Mouse (Mus musculus) lung, embryonic 14.5 days (tissue): ENCODE measurements around the gene Traf5. TPM values are rescaled to one million over a fixed set of nuclear protein-coding genes. Genes with fewer than 3 reads are reported as not detected.

Experiments
- ATAC-seq: fragments of 200-750 bp; cut with Nextera tagmentation; 2 replicates; pipeline ENCODE4 v1.8.0; 2017; ENCODE audit warnings: mild to moderate bottlenecking, moderate TSS enrichment, moderate library complexity; ENCODE audit not compliant: insufficient read depth
- DNase-seq: peaks from one replicate; pipeline ENCODE4 v3.0.0-alpha.2; 2015
- H3K27ac ChIP-seq: fragments of 300-500 bp; sonication (generic); 2 replicates; pipeline ENCODE4 v1.5.1; 2014; ENCODE audit warnings: low read depth, mild to moderate bottlenecking, moderate library complexity
- H3K27me3 ChIP-seq: fragments of 300-500 bp; sonication (generic); 2 replicates; pipeline ENCODE4 v1.6.1; 2014; ENCODE audit warnings: low read length, control low read depth; ENCODE audit not compliant: insufficient read depth
- H3K36me3 ChIP-seq: fragments of 300-500 bp; sonication (generic); 2 replicates; pipeline ENCODE4 v1.6.1; 2014; ENCODE audit warnings: control low read depth; ENCODE audit not compliant: insufficient read depth
- H3K4me1 ChIP-seq: fragments of 300-500 bp; sonication (generic); 2 replicates; pipeline ENCODE4 v1.6.1; 2014; ENCODE audit warnings: antibody characterized with exemption, control low read depth; ENCODE audit not compliant: insufficient read depth
- H3K4me2 ChIP-seq: fragments of 300-500 bp; sonication (generic); 2 replicates; pipeline ENCODE4 v1.6.1; 2014; ENCODE audit warnings: mild to moderate bottlenecking
- H3K4me3 ChIP-seq: fragments of 300-500 bp; sonication (generic); 2 replicates; pipeline ENCODE4 v1.5.1; 2014; ENCODE audit warnings: low read depth, low read length
- H3K9ac ChIP-seq: fragments of 300-500 bp; sonication (generic); 2 replicates; pipeline ENCODE4 v1.6.1; 2014
- H3K9me3 ChIP-seq: fragments of 300-500 bp; sonication (generic); 2 replicates; pipeline ENCODE4 v1.6.1; 2016; ENCODE audit warnings: low read depth, low read length, control low read depth
- CTCF ChIP-seq: IDR thresholded peaks from 2 replicates; pipeline ENCODE4 v1.5.1; 2016; ENCODE audit warnings: antibody characterized with exemption, low read depth
- WGBS: fragments of 180-500 bp; shearing (Covaris S2); extraction: QIAGEN DNeasy Blood & Tissue Kit; methylation state at CpG from one replicate; pipeline ENCODE4 v1.1.7; 2014; 5-methylcytosine and 5-hydroxymethylcytosine counted together
- polyA plus RNA-seq: library from polyadenylated mRNA; unstranded; fragments of >200 nt; fragmentation: Nextera tagmentation; extraction: Ambion mirVana; gene quantifications from 2 replicates; pipeline ENCODE4 v1.2.1, GENCODE M21; 2014

Traf5 gene
- polyA plus RNA-seq, 1 experiment from 2014 or later = 20.1 TPM

DNA sequence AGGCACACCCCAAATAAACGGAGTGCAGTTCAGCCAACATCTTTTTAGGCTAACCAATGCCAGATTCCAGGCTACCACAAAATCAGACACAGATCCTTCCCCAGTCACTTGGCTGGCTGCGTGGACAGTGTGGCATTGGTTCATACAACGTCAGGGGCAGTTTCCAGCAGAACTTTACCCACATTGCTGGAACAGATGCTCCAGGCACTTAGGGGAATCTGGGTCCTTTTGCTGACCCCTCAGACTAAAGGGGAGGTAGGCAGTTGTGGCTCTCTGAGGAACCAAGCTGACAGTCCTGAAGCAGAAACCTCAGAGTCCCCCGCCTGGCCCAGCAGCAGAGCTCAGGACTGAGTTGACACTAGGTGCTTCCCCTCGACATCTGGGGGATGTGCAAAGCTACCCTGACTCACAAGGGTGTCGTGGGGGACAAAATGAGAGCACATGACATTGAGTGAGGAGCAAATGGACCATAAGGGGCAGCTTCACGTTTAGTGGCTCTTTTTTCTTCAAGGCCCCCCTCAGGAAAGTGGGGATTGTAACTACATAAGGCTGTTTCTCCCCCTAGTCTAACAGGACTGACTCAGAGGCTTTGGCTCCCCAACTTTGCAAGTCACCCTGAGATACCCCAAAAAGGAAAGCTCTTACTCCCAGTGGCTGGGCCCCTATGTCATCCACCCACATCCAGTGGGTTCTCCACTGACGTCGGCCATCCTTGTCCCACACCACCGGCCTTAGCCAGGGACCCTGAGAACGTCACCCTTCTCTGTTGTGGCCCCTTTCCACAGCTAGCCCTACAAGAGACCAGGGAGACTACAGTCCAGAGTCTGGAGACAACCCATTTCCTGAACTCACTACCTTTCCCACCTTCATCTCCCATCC is 1.4 kb downstream of the Traf5 start:
- no peak overlapping the region for H3K27ac ChIP-seq
- peak overlapping the region; percentile 70 for H3K4me2 ChIP-seq
- H3K27me3 ChIP-seq = peaks cover 7% of the 10 kb centered on the region; the same call in 1 of the 2 replicates
- WGBS = 66% methylated on average over 11 of the region's 11 CpGs
- ATAC-seq = no peak
- peak overlapping the region; percentile 78; the same call in 1 of the 2 replicates for H3K9ac ChIP-seq
- peaks cover 3% of the 10 kb centered on the region; the same call in 1 of the 2 replicates for H3K36me3 ChIP-seq
- peaks cover 13% of the 10 kb centered on the region for H3K4me1 ChIP-seq
- no peaks in the 10 kb centered on the region for H3K9me3 ChIP-seq
- peak overlapping the region; percentile 67 for H3K4me3 ChIP-seq
- TF ChIP-seq CTCF = no peak
- DNase-seq = no peak

GRCm38 (mm10) chr1:192090281-192090680 is 2.1 kb downstream of the Traf5 start:
- H3K4me3 ChIP-seq = no peak overlapping the region
- peaks cover 3% of the 10 kb centered on the region; the same call in 1 of the 2 replicates for H3K36me3 ChIP-seq
- no peaks in the 10 kb centered on the region for H3K9me3 ChIP-seq
- DNase-seq (no peak), ATAC-seq (no peak)
- no peak overlapping the region for H3K27ac ChIP-seq
- TF ChIP-seq CTCF = no peak
- H3K27me3 ChIP-seq = peaks cover 7% of the 10 kb centered on the region; the same call in 1 of the 2 replicates
- peak overlapping the region; percentile 70 for H3K4me2 ChIP-seq
- WGBS = 79% methylated on average over 3 of the region's 3 CpGs
- peaks cover 13% of the 10 kb centered on the region for H3K4me1 ChIP-seq
- H3K9ac ChIP-seq = 0 out of 2 replicates have a peak overlapping the region, but pooled peaks have one; percentile 78

DNA sequence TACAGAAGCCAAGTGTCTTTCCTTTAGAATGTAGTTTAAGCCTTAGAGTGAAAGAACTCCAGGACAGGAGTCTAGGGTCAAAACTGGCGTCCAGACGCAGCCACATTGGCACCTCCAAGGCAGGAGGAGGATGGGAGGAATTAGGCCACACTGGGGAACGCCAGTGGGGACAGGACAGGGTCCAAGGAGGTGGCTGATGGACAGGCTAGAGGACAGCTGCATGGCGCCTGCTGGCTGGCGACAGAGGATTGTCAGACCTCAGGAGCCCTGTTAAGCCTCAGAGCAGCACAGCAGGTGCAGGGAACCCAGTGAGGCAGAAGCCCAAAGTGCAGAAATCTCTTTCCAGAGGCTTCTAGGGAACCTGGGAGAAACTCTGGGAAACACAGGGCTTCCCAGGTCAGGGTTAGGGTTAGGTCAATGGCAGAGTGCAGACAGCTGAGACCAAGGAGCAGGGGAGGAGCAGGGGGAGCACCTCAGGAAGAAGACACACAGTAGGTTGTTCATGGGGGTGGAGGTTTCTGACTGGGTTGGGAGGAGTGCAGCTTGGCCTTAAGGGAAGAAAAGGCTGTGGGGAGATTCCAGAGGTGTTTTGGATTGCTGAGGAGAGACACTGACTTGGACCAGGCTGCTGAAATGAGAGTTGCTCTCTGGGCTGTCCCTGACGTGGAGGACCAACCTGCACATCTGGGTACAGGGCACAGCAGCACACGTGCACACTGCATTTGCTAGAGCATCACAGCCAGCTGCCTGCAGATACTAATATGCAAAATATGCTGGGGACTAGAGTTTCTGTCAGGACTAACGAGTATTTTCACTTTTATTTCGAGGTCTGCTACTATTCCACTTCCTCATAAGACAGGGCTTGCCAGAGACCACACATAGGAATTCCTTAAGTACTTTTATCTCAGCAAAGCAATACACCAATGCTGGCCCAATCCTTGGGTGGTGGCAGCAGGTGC is 2.9 kb downstream of the Traf5 start:
- H3K4me1 ChIP-seq = peaks cover 13% of the 10 kb centered on the region
- ATAC-seq (no peak), DNase-seq (no peak)
- no peak overlapping the region for H3K4me3 ChIP-seq
- WGBS = 63% methylated on average over 9 of the region's 9 CpGs
- no peak overlapping the region for H3K4me2 ChIP-seq
- H3K27me3 ChIP-seq = peaks cover 7% of the 10 kb centered on the region; the same call in 1 of the 2 replicates
- no peak overlapping the region for H3K27ac ChIP-seq
- H3K36me3 ChIP-seq = peaks cover 3% of the 10 kb centered on the region; the same call in 1 of the 2 replicates
- H3K9me3 ChIP-seq = no peaks in the 10 kb centered on the region
- H3K9ac ChIP-seq = no peak overlapping the region
- TF ChIP-seq CTCF = no peak

GRCm38 (mm10) chr1:192088011-192088410 is 4.3 kb downstream of the Traf5 start:
- no peak overlapping the region for H3K27ac ChIP-seq
- peaks cover 3% of the 10 kb centered on the region; the same call in 1 of the 2 replicates for H3K36me3 ChIP-seq
- H3K4me1 ChIP-seq = peaks cover 13% of the 10 kb centered on the region
- 63% methylated on average over 4 of the region's 4 CpGs for WGBS
- no peak for TF ChIP-seq CTCF
- H3K4me2 ChIP-seq = no peak overlapping the region
- peaks cover 7% of the 10 kb centered on the region; the same call in 1 of the 2 replicates for H3K27me3 ChIP-seq
- H3K9ac ChIP-seq = no peak overlapping the region
- H3K9me3 ChIP-seq = no peaks in the 10 kb centered on the region
- DNase-seq (peak; percentile 24), ATAC-seq (no peak)
- H3K4me3 ChIP-seq = no peak overlapping the region

DNA sequence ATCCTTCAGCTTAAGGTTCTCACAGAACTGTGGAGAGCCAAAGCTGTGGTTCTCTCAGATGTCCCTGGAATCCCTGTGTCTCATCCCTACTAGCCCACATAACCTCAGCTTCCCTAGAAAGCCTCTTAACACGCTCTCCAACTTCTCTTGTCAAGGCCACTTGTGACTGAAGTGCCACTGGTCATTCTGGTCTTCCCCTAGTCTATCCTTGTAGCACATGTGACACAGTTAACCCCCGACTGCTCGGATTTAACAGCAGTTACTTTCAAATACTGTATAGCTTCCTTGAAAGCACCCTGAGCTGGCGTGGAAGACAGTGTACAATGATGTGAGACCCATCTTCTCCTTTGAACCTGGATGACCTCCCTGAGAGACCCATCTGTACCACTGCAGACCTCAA is 5.3 kb downstream of the Traf5 start:
- 55% methylated on average over 4 of the region's 4 CpGs for WGBS
- TF ChIP-seq CTCF = no peak
- peak; percentile 18; the same call in 1 of the 2 replicates for ATAC-seq
- H3K27ac ChIP-seq = no peak overlapping the region
- H3K4me2 ChIP-seq = no peak overlapping the region
- H3K4me1 ChIP-seq = peaks cover 13% of the 10 kb centered on the region
- no peak overlapping the region for H3K9ac ChIP-seq
- no peak overlapping the region for H3K4me3 ChIP-seq
- H3K9me3 ChIP-seq = no peaks in the 10 kb centered on the region
- peaks cover 3% of the 10 kb centered on the region; the same call in 1 of the 2 replicates for H3K36me3 ChIP-seq
- peaks cover 7% of the 10 kb centered on the region; the same call in 1 of the 2 replicates for H3K27me3 ChIP-seq
- peak; percentile 33 for DNase-seq

GRCm38 (mm10) chr1:192086279-192087037 is 5.9 kb downstream of the Traf5 start:
- WGBS = 75% methylated on average over 12 of the region's 12 CpGs
- Histone ChIP-seq H3K4me2 (no peak overlapping the region), H3K4me1 (peaks cover 13% of the 10 kb centered on the region), H3K36me3 (peaks cover 3% of the 10 kb centered on the region; the same call in 1 of the 2 replicates), H3K9ac (no peak overlapping the region), H3K4me3 (no peak overlapping the region), H3K27me3 (peaks cover 7% of the 10 kb centered on the region; the same call in 1 of the 2 replicates), H3K27ac (no peak overlapping the region), H3K9me3 (peaks cover 6% of the 10 kb centered on the region; the same call in 1 of the 2 replicates)
- ATAC-seq (no peak; the same call in 1 of the 2 replicates), DNase-seq (no peak)
- TF ChIP-seq CTCF = no peak
